Mouse (Mus musculus): ENCODE measurements at regions not wholly inside any gene's neighbourhood (a gene's known extent, or its start where the extent isn't known, plus 50 kb on each side); places are given as distances from the start of the nearest gene placed in this dataset.

DNA sequence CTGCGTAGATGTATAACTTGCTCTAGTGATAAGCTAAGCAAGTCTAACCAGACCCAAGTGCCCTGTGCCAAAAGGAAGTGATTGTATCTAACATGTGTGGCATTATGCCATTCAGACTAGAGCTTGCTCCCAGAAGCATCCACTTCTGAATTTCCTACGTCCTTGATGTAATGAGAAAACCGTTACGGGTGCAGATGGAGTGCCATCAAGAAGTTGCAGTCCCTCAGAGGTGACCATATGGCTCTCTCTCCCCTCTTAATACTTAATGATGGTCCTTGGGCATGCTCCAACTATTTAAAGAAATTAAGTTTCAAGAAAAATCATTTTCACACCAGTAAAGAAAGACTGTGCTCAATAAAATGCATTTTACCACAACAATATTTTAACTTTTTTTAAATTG lies 354.1 kb upstream of the Adamts16 start:
- no peaks in the 10 kb centered on the region for H3K36me3 ChIP-seq (ENCODE audit: control insufficient read depth, insufficient read depth, low read length)
- no peaks in the 10 kb centered on the region for H3K27me3 ChIP-seq (ENCODE audit: control insufficient read depth, insufficient read depth, low read length)
- H3K4me1 ChIP-seq (ENCODE audit: control insufficient read depth, insufficient read depth, low read length) = no peaks in the 10 kb centered on the region
- DNase-seq (ENCODE audit: low spot score) = no peak
- WGBS = 91% methylated on average over 4 of the region's 4 CpGs
- ATAC-seq (ENCODE audit: insufficient read depth, low FRiP score, low TSS enrichment) = no peak
- no peak overlapping the region for H3K9ac ChIP-seq (ENCODE audit: low read length)
- no peaks in the 10 kb centered on the region for H3K9me3 ChIP-seq (ENCODE audit: control insufficient read depth, low read length)
- no peak overlapping the region for H3K4me2 ChIP-seq (ENCODE audit: low read depth)
- no peak overlapping the region for H3K4me3 ChIP-seq (ENCODE audit: low read depth, low read length)
- H3K27ac ChIP-seq (ENCODE audit: low read depth, low read length) = no peak overlapping the region

DNA sequence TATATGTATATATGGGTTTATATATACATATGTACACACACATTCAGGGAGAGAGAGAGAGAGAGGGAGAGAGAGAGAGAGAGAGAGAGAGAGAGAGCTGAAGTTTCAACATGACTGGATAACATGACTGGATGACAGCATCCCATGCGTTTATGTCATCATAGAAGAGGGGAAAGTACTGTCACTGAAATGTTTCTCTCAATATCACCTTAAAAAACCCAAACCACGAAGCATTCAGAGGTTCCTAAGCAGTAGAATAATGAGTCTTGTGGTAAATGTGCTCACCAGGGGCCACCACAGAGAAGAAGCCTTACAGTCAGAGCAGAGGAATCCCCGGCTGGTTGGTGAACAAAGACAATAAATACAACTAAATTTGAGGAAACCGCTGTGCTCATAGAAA lies 342.9 kb upstream of the Adamts16 start:
- ATAC-seq (ENCODE audit: insufficient read depth, low FRiP score, low TSS enrichment) = no peak
- no peaks in the 10 kb centered on the region for H3K27me3 ChIP-seq (ENCODE audit: control insufficient read depth, insufficient read depth, low read length)
- no peaks in the 10 kb centered on the region for H3K36me3 ChIP-seq (ENCODE audit: control insufficient read depth, insufficient read depth, low read length)
- H3K4me2 ChIP-seq (ENCODE audit: low read depth) = no peak overlapping the region
- H3K4me3 ChIP-seq (ENCODE audit: low read depth, low read length) = no peak overlapping the region
- 77% methylated on average over 4 of the region's 4 CpGs for whole genome bisulfite sequencing
- H3K4me1 ChIP-seq (ENCODE audit: control insufficient read depth, insufficient read depth, low read length) = no peaks in the 10 kb centered on the region
- no peak for DNase-seq (ENCODE audit: low spot score)
- H3K27ac ChIP-seq (ENCODE audit: low read depth, low read length) = no peak overlapping the region
- H3K9ac ChIP-seq (ENCODE audit: low read length) = no peak overlapping the region
- H3K9me3 ChIP-seq (ENCODE audit: control insufficient read depth, low read length) = no peaks in the 10 kb centered on the region

DNA sequence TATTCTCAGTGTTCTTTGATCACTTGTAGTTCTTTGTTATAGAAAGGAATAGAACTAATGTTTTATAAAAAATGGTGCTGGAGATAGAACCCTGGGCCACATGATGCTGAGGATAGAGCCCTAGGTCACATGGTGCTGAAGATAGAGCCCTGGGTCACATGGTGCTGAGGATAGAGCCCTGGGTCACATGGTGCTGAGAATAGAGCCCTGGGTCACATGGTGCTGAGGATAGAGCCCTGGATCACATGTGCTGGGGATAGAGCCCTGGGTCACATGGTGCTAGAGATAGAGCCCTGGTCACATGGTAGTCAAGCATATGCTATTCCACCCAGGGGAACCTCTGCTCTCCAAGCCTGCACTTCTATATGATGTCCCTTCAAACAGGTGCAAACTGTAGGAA lies 337.5 kb upstream of the Adamts16 start:
- no peaks in the 10 kb centered on the region for H3K27me3 ChIP-seq (ENCODE audit: control insufficient read depth, insufficient read depth, low read length)
- ATAC-seq (ENCODE audit: insufficient read depth, low FRiP score, low TSS enrichment) (no peak), DNase-seq (ENCODE audit: low spot score) (no peak)
- H3K4me2 ChIP-seq (ENCODE audit: low read depth) = no peak overlapping the region
- H3K27ac ChIP-seq (ENCODE audit: low read depth, low read length) = no peak overlapping the region
- no peaks in the 10 kb centered on the region for H3K9me3 ChIP-seq (ENCODE audit: control insufficient read depth, low read length)
- H3K4me3 ChIP-seq (ENCODE audit: low read depth, low read length) = no peak overlapping the region
- no peak overlapping the region for H3K9ac ChIP-seq (ENCODE audit: low read length)
- no peaks in the 10 kb centered on the region for H3K36me3 ChIP-seq (ENCODE audit: control insufficient read depth, insufficient read depth, low read length)
- H3K4me1 ChIP-seq (ENCODE audit: control insufficient read depth, insufficient read depth, low read length) = no peaks in the 10 kb centered on the region

DNA sequence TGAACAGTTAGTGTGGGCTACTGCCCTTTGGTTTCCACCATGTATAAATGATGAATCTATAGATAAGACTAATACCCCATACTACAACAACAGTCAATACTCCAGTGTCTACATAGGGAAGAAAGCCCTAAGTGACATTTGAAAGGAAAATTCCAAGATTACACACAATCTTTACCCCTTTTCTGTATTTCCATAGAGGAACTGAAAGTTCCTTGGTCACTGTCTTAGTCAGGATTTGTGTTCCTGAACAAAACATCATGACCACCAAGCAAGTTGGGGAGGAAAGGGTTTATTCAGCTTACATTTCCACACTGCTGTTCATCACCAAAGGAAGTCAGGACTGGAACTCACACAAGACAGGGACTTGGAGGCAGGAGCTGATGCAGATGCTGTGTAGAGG lies 332.7 kb upstream of the Adamts16 start:
- no peaks in the 10 kb centered on the region for H3K27me3 ChIP-seq (ENCODE audit: control insufficient read depth, insufficient read depth, low read length)
- DNase-seq (ENCODE audit: low spot score) (no peak), ATAC-seq (ENCODE audit: insufficient read depth, low FRiP score, low TSS enrichment) (no peak)
- H3K4me1 ChIP-seq (ENCODE audit: control insufficient read depth, insufficient read depth, low read length) = no peaks in the 10 kb centered on the region
- H3K36me3 ChIP-seq (ENCODE audit: control insufficient read depth, insufficient read depth, low read length) = no peaks in the 10 kb centered on the region
- H3K9ac ChIP-seq (ENCODE audit: low read length) = no peak overlapping the region
- no peak overlapping the region for H3K4me3 ChIP-seq (ENCODE audit: low read depth, low read length)
- no peak overlapping the region for H3K27ac ChIP-seq (ENCODE audit: low read depth, low read length)
- H3K4me2 ChIP-seq (ENCODE audit: low read depth) = no peak overlapping the region
- H3K9me3 ChIP-seq (ENCODE audit: control insufficient read depth, low read length) = no peaks in the 10 kb centered on the region

DNA sequence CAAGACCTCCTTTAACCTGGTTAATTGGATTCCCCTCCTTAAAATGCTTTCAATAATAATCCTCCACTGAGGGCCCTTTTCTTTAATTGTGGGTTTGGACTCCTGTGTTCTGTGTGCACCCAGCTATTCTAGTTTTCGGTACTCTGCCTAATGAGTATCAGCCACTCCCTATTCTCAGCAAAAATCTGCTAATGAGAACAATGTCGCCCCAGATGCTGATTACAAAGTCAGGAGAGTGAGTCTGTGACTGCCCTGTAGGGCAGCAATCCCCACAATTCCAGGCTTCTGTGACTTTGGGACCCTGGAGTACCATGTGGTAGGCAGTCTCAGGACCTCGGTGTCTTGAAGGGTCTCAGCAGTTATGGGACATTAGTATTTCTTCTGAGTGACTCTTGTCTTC lies 324.6 kb upstream of the Adamts16 start:
- no peaks in the 10 kb centered on the region for H3K4me1 ChIP-seq (ENCODE audit: control insufficient read depth, insufficient read depth, low read length)
- H3K4me3 ChIP-seq (ENCODE audit: low read depth, low read length) = no peak overlapping the region
- H3K4me2 ChIP-seq (ENCODE audit: low read depth) = no peak overlapping the region
- WGBS = 60% methylated on average over 3 of the region's 3 CpGs
- no peak overlapping the region for H3K9ac ChIP-seq (ENCODE audit: low read length)
- H3K27me3 ChIP-seq (ENCODE audit: control insufficient read depth, insufficient read depth, low read length) = no peaks in the 10 kb centered on the region
- no peak overlapping the region for H3K27ac ChIP-seq (ENCODE audit: low read depth, low read length)
- H3K36me3 ChIP-seq (ENCODE audit: control insufficient read depth, insufficient read depth, low read length) = no peaks in the 10 kb centered on the region
- peak; percentile 17 for DNase-seq (ENCODE audit: low spot score)
- ATAC-seq (ENCODE audit: insufficient read depth, low FRiP score, low TSS enrichment) = no peak
- H3K9me3 ChIP-seq (ENCODE audit: control insufficient read depth, low read length) = no peaks in the 10 kb centered on the region

- H3K27me3 ChIP-seq (ENCODE audit: control insufficient read depth, insufficient read depth, low read length) = no peaks in the 10 kb centered on the region
- WGBS = 49% methylated on average over 20 of the region's 20 CpGs
- no peak overlapping the region for H3K27ac ChIP-seq (ENCODE audit: low read depth, low read length)
- H3K36me3 ChIP-seq (ENCODE audit: control insufficient read depth, insufficient read depth, low read length) = no peaks in the 10 kb centered on the region
- H3K9ac ChIP-seq (ENCODE audit: low read length) = no peak overlapping the region
- ATAC-seq (ENCODE audit: insufficient read depth, low FRiP score, low TSS enrichment) (peak; percentile 81; the same call in 1 of the 2 replicates), DNase-seq (ENCODE audit: low spot score) (peak; percentile 55)
- H3K9me3 ChIP-seq (ENCODE audit: control insufficient read depth, low read length) = no peaks in the 10 kb centered on the region
- H3K4me2 ChIP-seq (ENCODE audit: low read depth) = no peak overlapping the region
- H3K4me1 ChIP-seq (ENCODE audit: control insufficient read depth, insufficient read depth, low read length) = no peaks in the 10 kb centered on the region
- no peak overlapping the region for H3K4me3 ChIP-seq (ENCODE audit: low read depth, low read length)
Observed at GRCm38 (mm10) chr13:71165096-71165920, 323.7 kb upstream of the Adamts16 start.

GRCm38 (mm10) chr13:71164012-71164411 lies 322.4 kb upstream of the Adamts16 start:
- Histone ChIP-seq H3K9me3 (ENCODE audit: control insufficient read depth, low read length) (no peaks in the 10 kb centered on the region), H3K4me2 (ENCODE audit: low read depth) (no peak overlapping the region), H3K27me3 (ENCODE audit: control insufficient read depth, insufficient read depth, low read length) (no peaks in the 10 kb centered on the region), H3K36me3 (ENCODE audit: control insufficient read depth, insufficient read depth, low read length) (no peaks in the 10 kb centered on the region), H3K9ac (ENCODE audit: low read length) (no peak overlapping the region), H3K27ac (ENCODE audit: low read depth, low read length) (no peak overlapping the region), H3K4me3 (ENCODE audit: low read depth, low read length) (no peak overlapping the region), H3K4me1 (ENCODE audit: control insufficient read depth, insufficient read depth, low read length) (no peaks in the 10 kb centered on the region)
- 91% methylated on average over 2 of the region's 2 CpGs for WGBS
- DNase-seq (ENCODE audit: low spot score) = no peak
- no peak for ATAC-seq (ENCODE audit: insufficient read depth, low FRiP score, low TSS enrichment)

- H3K4me1 ChIP-seq (ENCODE audit: control insufficient read depth, insufficient read depth, low read length) = no peaks in the 10 kb centered on the region
- H3K36me3 ChIP-seq (ENCODE audit: control insufficient read depth, insufficient read depth, low read length) = no peaks in the 10 kb centered on the region
- H3K9me3 ChIP-seq (ENCODE audit: control insufficient read depth, low read length) = no peaks in the 10 kb centered on the region
- H3K27ac ChIP-seq (ENCODE audit: low read depth, low read length) = no peak overlapping the region
- no peak for DNase-seq (ENCODE audit: low spot score)
- H3K4me3 ChIP-seq (ENCODE audit: low read depth, low read length) = no peak overlapping the region
- H3K4me2 ChIP-seq (ENCODE audit: low read depth) = no peak overlapping the region
- WGBS = 82% methylated on average over 2 of the region's 2 CpGs
- ATAC-seq (ENCODE audit: insufficient read depth, low FRiP score, low TSS enrichment) = no peak
- no peak overlapping the region for H3K9ac ChIP-seq (ENCODE audit: low read length)
- H3K27me3 ChIP-seq (ENCODE audit: control insufficient read depth, insufficient read depth, low read length) = no peaks in the 10 kb centered on the region
Observed at GRCm38 (mm10) chr13:71162952-71163351, 321.3 kb upstream of the Adamts16 start.

DNA sequence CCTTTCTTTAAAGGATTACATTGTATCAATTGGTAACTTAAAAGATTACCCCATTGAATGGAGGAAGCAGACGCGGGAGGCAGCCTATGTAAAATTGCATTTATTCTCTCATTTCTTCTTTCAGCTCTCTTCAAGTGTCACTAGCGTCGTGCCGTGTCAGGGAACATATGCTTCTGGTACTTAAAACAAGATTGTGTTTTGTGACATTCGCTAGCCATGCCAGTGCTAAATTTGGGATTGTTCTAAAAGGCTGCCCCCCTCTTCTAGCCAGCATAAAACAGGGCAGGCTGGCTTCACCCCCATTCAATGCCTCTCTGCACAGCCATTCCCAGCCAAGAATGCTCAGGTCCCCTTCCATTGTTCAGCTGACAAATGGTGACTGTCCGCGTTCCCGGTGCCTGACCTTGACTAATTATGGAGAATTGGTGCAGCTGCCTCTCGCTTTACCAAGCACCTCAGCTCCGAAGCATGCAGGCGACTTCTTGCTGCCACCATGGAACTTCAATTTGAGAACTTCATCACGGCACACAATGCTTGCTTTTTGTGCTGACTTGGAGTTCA lies 316.8 kb upstream of the Adamts16 start:
- peak; percentile 84 for DNase-seq (ENCODE audit: low spot score)
- H3K36me3 ChIP-seq (ENCODE audit: control insufficient read depth, insufficient read depth, low read length) = no peaks in the 10 kb centered on the region
- WGBS = 38% methylated on average over 13 of the region's 13 CpGs
- no peaks in the 10 kb centered on the region for H3K9me3 ChIP-seq (ENCODE audit: control insufficient read depth, low read length)
- H3K4me1 ChIP-seq (ENCODE audit: control insufficient read depth, insufficient read depth, low read length) = peaks cover 3% of the 10 kb centered on the region; the same call in 1 of the 2 replicates
- H3K9ac ChIP-seq (ENCODE audit: low read length) = no peak overlapping the region
- no peak overlapping the region for H3K4me3 ChIP-seq (ENCODE audit: low read depth, low read length)
- no peaks in the 10 kb centered on the region for H3K27me3 ChIP-seq (ENCODE audit: control insufficient read depth, insufficient read depth, low read length)
- peak overlapping the region; percentile 19 for H3K4me2 ChIP-seq (ENCODE audit: low read depth)
- H3K27ac ChIP-seq (ENCODE audit: low read depth, low read length) = peak overlapping the region; percentile 61
- peak; percentile 91 for ATAC-seq (ENCODE audit: insufficient read depth, low FRiP score, low TSS enrichment)
